Mouse (Mus musculus): ENCODE results near the gene Rnft2.
A peak's percentile ranks its signal among the peaks of the same experiment; 100 is the strongest.

The Rnft2 gene

GRCm38 (mm10) chr5:118244606-118245443 lies at the start of gene Rnft2, which contains the start of gene 2410131K14Rik:
TSS of gene Rnft2 (minus strand) at chr5:118245116.
TSS of gene 2410131K14Rik (plus strand) at chr5:118245227.
- DNase-seq (ENCODE audit: low spot score in 2 of 2), result peak; percentile 99 to 100

GRCm38 (mm10) chr5:118294086-118294864 lies 49.4 kb upstream of the Rnft2 start:
- peak; percentile 75 to 81 for DNase-seq (ENCODE audit: low spot score in 2 of 2)

GRCm38 (mm10) chr5:118292476-118292875 lies 47.6 kb upstream of the Rnft2 start:
- no peak for DNase-seq (ENCODE audit: low spot score in 2 of 2)

- DNase-seq (ENCODE audit: low spot score in 2 of 2), result no peak
Measured at GRCm38 (mm10) chr5:118291453-118291852, 46.5 kb upstream of the Rnft2 start.

DNA sequence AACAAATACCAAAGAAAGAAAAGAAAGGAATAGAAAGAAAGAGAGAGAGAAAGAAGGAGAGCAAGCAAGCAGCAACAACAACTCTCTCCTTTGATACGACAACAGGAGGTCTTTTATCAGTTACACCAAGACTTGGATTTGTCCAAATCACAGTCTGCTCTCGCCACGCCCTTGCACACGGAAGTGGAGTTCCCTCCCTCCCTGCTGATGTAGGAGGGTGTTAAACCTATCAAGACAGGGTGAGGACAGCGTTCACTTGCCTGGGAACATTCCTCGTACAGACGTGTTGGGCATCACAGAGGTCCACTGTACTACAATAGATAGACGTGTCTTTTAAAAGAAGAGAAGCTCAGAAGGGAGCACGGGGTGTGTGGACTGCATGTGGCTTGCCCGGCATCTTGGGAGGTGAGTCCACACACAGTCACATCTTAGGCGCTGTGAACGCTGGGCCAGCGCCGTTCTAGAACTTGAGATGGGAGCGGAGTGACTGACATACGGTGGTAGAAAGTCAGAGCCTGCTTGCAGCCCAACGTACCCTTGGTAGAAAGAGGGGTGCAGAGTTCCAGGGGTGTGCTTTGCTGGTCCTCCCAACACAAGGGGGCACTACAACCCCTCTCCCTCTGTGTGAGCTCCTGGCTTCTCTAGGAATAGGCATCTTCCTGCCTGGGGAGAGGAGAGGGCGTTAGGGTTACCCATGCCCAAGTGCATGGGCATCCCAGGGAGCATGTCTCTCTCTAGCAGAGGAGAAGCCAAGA lies 33.0 kb upstream of the Rnft2 start:
- DNase-seq (ENCODE audit: low spot score in 2 of 2), result no peak

- DNase-seq (ENCODE audit: low spot score in 2 of 2), result no peak
Measured at GRCm38 (mm10) chr5:118276711-118277110, 31.8 kb upstream of the Rnft2 start.

DNA sequence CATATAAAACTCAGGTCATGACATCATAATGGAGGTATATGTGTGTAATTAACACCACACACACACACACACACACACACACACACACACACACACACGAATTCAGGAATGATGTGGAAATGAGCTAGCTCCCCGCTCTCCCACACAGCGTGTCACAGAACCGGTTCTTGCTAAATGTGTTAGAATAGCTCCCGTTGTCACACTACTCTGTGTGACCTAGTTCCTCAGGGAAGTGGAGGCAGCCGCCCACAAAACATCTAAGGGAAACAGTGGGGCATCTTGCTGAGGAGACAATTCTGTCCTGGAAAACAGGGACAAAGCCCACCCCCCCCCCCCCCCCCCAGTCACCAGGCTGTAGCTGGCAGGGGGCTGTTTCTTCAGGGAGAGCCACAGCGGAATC lies 31.4 kb upstream of the Rnft2 start:
- DNase-seq (ENCODE audit: low spot score in 2 of 2), result no peak

DNA sequence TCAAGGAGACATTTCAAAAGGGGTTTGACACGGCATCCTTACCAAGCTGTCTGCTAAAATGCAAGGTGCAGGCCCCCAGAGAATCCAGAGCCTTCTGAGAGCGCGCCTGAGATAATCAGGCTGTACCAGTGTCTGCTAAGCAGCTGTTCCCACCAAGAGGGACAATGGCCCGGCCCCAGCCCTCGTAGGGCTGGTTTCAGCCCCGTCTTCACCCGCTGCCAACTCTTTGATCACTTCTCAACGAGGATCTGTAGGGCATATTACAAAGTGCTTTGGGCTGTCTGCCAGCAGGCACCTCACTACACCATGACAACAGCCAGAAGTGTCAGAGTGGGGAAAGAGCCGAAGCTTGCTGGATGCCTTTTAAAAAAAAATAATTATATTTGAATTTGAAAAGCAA lies 29.6 kb upstream of the Rnft2 start:
- no peak for DNase-seq (ENCODE audit: low spot score in 2 of 2)

GRCm38 (mm10) chr5:118273446-118273845 lies 28.5 kb upstream of the Rnft2 start:
- no peak for DNase-seq (ENCODE audit: low spot score in 2 of 2)

DNA sequence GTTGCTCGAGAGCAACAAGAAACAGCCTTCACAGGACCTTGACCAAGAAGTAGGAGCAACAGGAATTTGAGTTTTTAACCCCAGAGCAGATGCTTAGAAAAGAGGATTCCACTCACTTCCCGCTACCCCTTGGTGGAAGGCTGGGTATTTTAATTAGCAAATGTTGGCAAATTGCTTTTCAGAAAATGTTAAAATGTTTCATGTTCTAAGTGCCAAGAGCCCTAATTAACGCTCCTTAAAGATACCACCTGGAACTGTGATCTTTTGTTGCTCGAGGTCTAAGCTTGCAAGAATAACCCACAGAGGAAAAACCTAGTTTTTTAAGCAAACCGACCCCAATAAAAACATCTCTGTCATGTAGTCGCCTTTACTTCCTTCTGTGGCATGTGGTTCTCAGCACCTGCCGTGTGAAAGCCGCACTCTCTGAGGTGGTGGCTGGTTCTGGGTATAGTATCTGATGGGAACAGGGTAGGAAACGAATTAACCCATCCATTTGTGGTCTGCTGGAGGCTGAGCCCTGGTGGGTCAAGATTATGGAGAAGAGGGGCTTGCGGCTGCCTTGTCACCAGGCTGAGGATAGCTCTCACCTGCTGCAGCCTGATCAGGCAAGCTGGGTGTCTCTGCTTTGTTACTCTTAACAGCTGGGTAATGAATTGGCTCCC lies 26.7 kb upstream of the Rnft2 start:
- DNase-seq (ENCODE audit: low spot score in 2 of 2), result no peak

DNA sequence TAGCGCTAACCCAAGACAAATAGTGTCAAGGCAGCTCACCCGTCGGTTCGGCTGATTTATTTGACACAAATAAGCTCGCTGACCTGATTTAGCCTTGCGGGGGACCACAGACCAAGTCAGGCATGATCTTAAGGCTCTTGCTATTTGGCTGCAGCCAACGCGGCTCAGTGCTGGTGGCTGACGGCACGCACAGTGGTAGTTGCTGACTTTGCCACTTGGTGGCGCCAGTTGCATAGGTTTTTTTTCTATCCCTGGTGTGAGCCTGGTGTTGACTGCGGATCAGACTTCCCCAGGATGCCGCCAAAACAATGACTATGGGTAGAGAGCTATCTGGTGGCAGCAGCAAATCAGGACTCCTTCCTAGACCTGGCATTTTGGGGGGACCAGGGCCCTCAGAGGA lies 24.1 kb upstream of the Rnft2 start:
- peak; percentile 76 to 91 for DNase-seq (ENCODE audit: low spot score in 2 of 2)

- DNase-seq (ENCODE audit: low spot score in 2 of 2), result no peak
Measured at GRCm38 (mm10) chr5:118266309-118266708, 21.4 kb upstream of the Rnft2 start.

- no peak for DNase-seq (ENCODE audit: low spot score in 2 of 2)
Measured at GRCm38 (mm10) chr5:118265366-118265765, 20.4 kb upstream of the Rnft2 start.

GRCm38 (mm10) chr5:118264279-118264678 lies 19.4 kb upstream of the Rnft2 start:
- DNase-seq (ENCODE audit: low spot score in 2 of 2), result no peak

DNA sequence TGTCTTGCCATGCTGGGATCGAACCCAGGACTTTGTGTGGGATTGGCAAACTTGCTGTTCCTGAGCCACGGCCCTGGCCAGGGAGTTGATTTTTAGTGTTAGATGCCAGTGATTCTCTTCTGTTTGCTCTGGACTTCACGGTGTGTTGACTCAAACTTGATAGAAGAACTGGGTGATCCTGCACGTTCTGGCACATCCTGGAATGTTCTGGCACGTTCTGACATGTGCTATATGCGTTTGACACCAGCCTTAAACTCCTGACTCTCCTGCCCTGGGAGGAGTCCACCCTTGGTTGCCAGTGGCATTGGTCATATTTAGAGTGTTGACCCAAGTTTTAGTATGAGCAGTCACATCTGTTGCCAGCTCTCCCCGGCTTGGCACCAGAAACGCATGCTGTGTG lies 17.5 kb upstream of the Rnft2 start:
- no peak for DNase-seq (ENCODE audit: low spot score in 2 of 2)

GRCm38 (mm10) chr5:118261181-118261580 lies 16.3 kb upstream of the Rnft2 start:
- no peak for DNase-seq (ENCODE audit: low spot score in 2 of 2)

DNA sequence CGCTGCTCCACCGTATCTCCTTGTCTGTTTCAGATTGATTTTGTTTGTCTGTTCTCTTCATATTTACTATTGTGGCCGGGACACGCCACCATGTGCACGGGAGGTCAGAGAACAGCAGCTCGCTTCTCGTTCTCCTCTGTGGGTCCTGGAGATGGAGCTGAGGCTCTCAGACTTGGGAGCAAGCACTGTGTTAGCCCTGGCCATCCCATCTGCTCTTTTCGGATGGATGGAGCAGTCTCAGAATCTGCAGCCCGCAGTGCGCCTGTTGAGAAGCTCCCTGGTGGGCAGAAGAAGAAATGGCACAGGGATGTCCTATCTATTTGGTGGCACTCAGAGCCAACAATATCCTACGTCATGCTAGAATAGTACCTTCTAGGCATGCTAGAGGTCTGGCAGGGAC lies 15.7 kb upstream of the Rnft2 start:
- DNase-seq (ENCODE audit: low spot score in 2 of 2), result no peak

GRCm38 (mm10) chr5:118260055-118260454 lies 15.1 kb upstream of the Rnft2 start:
- no peak for DNase-seq (ENCODE audit: low spot score in 2 of 2)

- no peak for DNase-seq (ENCODE audit: low spot score in 2 of 2)
Measured at GRCm38 (mm10) chr5:118259636-118260035, 14.7 kb upstream of the Rnft2 start.

- DNase-seq (ENCODE audit: low spot score in 2 of 2), result no peak
Measured at GRCm38 (mm10) chr5:118259152-118259551, 14.2 kb upstream of the Rnft2 start.

DNA sequence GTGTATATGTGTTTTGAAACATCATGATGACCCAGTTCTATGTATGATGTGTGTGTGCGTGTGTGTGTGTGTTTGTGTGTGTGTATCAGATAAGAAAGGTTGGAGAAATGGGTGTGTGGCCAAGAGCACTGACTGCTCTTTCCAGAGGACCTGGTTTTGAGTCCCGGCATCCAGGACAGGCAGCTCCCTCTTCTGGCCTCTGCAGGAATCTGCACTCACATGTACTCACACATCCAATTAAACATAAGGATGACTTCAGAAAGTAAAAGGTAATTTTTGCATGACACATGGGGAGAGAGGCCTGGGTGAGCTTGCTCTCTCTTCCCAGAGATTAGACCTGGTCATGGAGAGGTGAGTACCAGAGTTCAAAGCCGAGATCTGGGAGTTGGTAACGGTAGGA lies 12.1 kb upstream of the Rnft2 start:
- no peak for DNase-seq (ENCODE audit: low spot score in 2 of 2)

DNA sequence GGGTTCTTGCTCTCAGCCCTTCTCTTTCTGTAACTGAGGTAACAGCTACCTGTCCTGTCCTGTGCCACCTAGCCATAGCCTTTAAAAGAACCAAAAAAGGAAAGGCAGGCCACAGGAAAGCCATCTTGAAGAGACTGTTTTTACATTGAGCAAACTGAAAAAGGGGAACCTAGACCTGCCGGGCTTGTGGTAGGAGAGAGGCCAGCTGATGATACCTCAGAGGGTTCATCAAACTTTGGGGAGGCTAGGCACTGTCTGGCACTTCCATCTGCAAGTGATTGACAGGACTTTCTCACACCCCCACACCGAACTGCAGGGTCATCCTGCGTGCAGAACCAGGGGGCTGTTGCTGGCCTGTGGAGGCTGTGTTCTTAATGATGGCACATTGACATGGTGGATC lies 8.6 kb upstream of the Rnft2 start:
- DNase-seq (ENCODE audit: low spot score in 2 of 2), result no peak
